Mouse (Mus musculus): ENCODE measurements around the gene Nfyc. TPM values are rescaled to one million over a fixed set of nuclear protein-coding genes. Genes with fewer than 3 reads are reported as not detected.

Nfyc gene
- polyA plus RNA-seq, 1 experiment from 2014 or later = 83.1 TPM

DNA sequence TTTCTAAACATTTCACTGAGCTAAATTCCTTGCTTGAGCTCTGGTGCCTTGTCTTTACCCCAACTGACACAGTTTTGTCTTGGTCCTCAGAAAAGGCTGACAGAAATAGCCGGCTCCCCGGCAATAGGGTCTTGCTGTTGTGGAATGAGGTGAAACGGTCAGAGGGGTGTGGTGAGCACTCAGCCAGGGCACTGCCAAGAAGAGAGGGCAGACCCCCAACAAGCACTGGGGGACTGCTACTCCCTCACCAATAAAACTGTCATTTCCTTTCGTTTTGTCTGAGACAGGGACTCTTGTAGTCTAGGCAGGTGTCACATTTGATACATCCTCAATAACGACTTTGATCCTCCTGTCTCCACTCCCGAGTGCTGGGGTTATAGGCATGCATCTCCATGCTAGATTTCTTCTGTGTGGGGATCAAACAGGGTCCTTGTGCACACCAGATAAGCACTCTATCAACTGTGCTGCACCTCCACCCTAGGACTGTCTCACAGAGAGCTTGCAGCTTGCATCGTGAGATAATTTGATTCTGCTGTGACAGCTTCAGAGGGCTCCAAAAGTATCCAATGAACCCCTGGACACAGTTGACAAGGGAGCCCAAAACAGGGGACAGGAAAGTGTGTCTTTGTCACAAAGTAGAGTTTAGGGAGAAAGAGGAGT, 13.2 kb upstream of the Nfyc start:
- Histone ChIP-seq H3K4me3 (ENCODE audit: low read depth, low read length) (no peak overlapping the region), H3K27ac (ENCODE audit: low read depth, low read length) (peak overlapping the region; percentile 17; the same call in 1 of the 2 replicates), H3K4me1 (replicated peaks; ENCODE audit: control insufficient read depth, insufficient read depth, low read length) (peaks cover 18% of the 10 kb centered on the region), H3K27me3 (replicated peaks; ENCODE audit: control insufficient read depth, insufficient read depth, low read length) (peaks cover 11% of the 10 kb centered on the region), H3K9me3 (ENCODE audit: control insufficient read depth, low read length) (no peaks in the 10 kb centered on the region), H3K36me3 (ENCODE audit: control insufficient read depth, insufficient read depth, low read length) (no peaks in the 10 kb centered on the region), H3K9ac (ENCODE audit: low read depth, low read length) (no peak overlapping the region), H3K4me2 (peak overlapping the region; percentile 46)
- DNase-seq (ENCODE audit: low spot score) = no peak
- WGBS = 26% methylated on average over 7 of the region's 7 CpGs
- ATAC-seq (replicated peaks; ENCODE audit: low FRiP score) = peak; percentile 97

DNA sequence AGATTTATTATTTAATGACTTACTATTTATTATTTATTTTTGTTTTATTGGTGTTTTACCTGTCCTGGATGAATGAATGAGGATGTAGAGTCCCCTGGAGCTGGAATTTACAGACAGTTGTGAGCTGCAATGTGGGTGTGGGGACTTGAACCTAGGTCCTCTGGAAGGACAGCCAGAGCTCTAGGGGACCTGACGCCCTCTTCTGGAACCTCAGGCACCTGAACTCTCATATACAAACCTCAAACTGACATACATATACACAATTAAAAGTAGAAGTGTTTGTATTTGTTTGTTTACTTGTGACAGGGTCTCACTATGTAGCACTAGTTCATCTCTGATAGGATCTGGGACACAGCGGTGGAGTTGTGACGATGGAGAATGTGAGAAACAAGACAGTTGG, 10.0 kb upstream of the Nfyc start:
- Histone ChIP-seq H3K9me3 (ENCODE audit: control insufficient read depth, low read length) (no peaks in the 10 kb centered on the region), H3K27me3 (replicated peaks; ENCODE audit: control insufficient read depth, insufficient read depth, low read length) (no peaks in the 10 kb centered on the region), H3K27ac (ENCODE audit: low read depth, low read length) (no peak overlapping the region), H3K36me3 (ENCODE audit: control insufficient read depth, insufficient read depth, low read length) (no peaks in the 10 kb centered on the region), H3K4me2 (no peak overlapping the region), H3K4me1 (replicated peaks; ENCODE audit: control insufficient read depth, insufficient read depth, low read length) (peaks cover 18% of the 10 kb centered on the region), H3K4me3 (ENCODE audit: low read depth, low read length) (no peak overlapping the region), H3K9ac (ENCODE audit: low read depth, low read length) (no peak overlapping the region)
- WGBS = 75% methylated on average over 3 of the region's 3 CpGs
- ATAC-seq (replicated peaks; ENCODE audit: low FRiP score) (no peak), DNase-seq (ENCODE audit: low spot score) (no peak)

- Histone ChIP-seq H3K27ac (ENCODE audit: low read depth, low read length) (no peak overlapping the region), H3K9ac (ENCODE audit: low read depth, low read length) (no peak overlapping the region), H3K9me3 (ENCODE audit: control insufficient read depth, low read length) (no peaks in the 10 kb centered on the region), H3K4me2 (no peak overlapping the region), H3K27me3 (replicated peaks; ENCODE audit: control insufficient read depth, insufficient read depth, low read length) (no peaks in the 10 kb centered on the region), H3K36me3 (ENCODE audit: control insufficient read depth, insufficient read depth, low read length) (no peaks in the 10 kb centered on the region), H3K4me3 (ENCODE audit: low read depth, low read length) (no peak overlapping the region), H3K4me1 (replicated peaks; ENCODE audit: control insufficient read depth, insufficient read depth, low read length) (no peaks in the 10 kb centered on the region)
- DNase-seq (ENCODE audit: low spot score) = no peak
- WGBS = 63% methylated on average over 5 of the region's 5 CpGs
- no peak for ATAC-seq (replicated peaks; ENCODE audit: low FRiP score)
Observed at GRCm38 (mm10) chr4:120830767-120831166, 605 bp downstream of the Nfyc start.

DNA sequence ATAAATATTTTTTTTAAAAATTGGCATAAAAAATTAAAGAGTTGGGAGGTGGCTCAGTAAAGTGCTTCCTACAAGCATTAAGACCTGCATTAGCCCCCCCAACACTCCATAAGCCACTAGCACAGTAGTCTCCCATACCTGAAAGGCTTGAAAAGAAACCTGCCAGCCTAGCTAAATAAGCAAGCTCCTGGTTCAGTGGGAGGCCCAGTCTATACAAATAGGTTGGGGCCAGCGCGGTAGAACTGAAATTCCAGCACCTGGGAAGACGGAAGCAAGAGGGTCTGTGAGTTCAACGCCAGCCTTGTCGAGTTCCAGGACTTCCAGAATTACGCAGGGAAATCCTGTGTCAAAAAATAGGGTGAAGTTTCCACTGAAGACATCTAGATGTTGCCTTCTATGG, 5.0 kb downstream of the Nfyc start:
- no peaks in the 10 kb centered on the region; the same call in 1 of the 2 replicates for H3K36me3 ChIP-seq (ENCODE audit: control insufficient read depth, insufficient read depth, low read length)
- peak overlapping the region; percentile 93 for H3K4me2 ChIP-seq
- peak overlapping the region; percentile 98; the same call in 1 of the 2 replicates for H3K27ac ChIP-seq (ENCODE audit: low read depth, low read length)
- no peak overlapping the region; the same call in 1 of the 2 replicates for H3K4me3 ChIP-seq (ENCODE audit: low read depth, low read length)
- H3K27me3 ChIP-seq (replicated peaks; ENCODE audit: control insufficient read depth, insufficient read depth, low read length) = no peaks in the 10 kb centered on the region
- H3K4me1 ChIP-seq (replicated peaks; ENCODE audit: control insufficient read depth, insufficient read depth, low read length) = peaks cover 12% of the 10 kb centered on the region
- H3K9ac ChIP-seq (ENCODE audit: low read depth, low read length) = no peak overlapping the region; the same call in 1 of the 2 replicates
- H3K9me3 ChIP-seq (ENCODE audit: control insufficient read depth, low read length) = no peaks in the 10 kb centered on the region
- no peak for DNase-seq (ENCODE audit: low spot score)
- 90% methylated on average over 6 of the region's 6 CpGs for WGBS
- no peak for ATAC-seq (replicated peaks; ENCODE audit: low FRiP score)

DNA sequence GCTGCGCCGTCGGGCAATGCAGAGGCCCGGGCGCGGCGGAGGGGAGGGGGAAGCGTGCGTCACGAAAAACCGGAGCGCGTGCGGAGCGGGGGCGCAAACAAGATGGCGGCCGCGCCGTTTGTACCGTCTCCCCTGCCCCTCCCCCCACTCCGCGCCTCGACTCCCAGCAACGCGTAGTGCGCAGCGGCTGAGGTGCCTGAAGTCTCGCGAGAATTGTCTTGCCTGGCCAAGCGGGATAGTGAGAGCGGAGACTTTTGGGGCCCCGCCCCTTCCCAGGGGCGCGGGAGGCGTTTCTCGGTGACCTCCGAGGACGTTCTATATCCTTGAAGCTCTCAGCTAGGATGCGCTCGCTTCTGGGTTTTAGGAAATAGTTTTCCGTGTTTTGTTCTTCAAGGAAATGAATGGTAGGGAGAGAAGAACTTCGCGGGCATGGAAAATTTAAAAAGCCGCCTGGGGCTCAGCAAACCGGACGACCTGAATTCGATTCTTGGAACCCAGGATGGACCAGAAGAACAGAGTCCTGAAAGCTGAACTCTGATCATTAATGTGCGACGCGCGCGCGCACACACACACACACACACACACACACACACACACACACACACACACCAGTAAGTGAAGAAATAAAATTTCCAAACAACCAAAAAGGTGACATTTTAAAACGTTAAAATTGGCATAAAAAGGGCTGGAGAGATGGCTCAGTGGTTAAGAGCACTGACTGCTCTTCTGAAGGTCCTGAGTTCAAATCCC, 5.6 kb downstream of the Nfyc start:
- DNase-seq (ENCODE audit: low spot score) = peak; percentile 98
- H3K9ac ChIP-seq (ENCODE audit: low read depth, low read length) = peak overlapping the region; percentile 95
- WGBS = under 1% methylated on average over 51 of the region's 55 CpGs
- H3K36me3 ChIP-seq (ENCODE audit: control insufficient read depth, insufficient read depth, low read length) = no peaks in the 10 kb centered on the region; the same call in 1 of the 2 replicates
- H3K27ac ChIP-seq (ENCODE audit: low read depth, low read length) = peak overlapping the region; percentile 98
- peak overlapping the region; percentile 93 for H3K4me2 ChIP-seq
- peak overlapping the region; percentile 69 for H3K4me3 ChIP-seq (ENCODE audit: low read depth, low read length)
- H3K27me3 ChIP-seq (replicated peaks; ENCODE audit: control insufficient read depth, insufficient read depth, low read length) = no peaks in the 10 kb centered on the region
- no peaks in the 10 kb centered on the region for H3K9me3 ChIP-seq (ENCODE audit: control insufficient read depth, low read length)
- peak; percentile 96 for ATAC-seq (replicated peaks; ENCODE audit: low FRiP score)
- H3K4me1 ChIP-seq (replicated peaks; ENCODE audit: control insufficient read depth, insufficient read depth, low read length) = peaks cover 12% of the 10 kb centered on the region

DNA sequence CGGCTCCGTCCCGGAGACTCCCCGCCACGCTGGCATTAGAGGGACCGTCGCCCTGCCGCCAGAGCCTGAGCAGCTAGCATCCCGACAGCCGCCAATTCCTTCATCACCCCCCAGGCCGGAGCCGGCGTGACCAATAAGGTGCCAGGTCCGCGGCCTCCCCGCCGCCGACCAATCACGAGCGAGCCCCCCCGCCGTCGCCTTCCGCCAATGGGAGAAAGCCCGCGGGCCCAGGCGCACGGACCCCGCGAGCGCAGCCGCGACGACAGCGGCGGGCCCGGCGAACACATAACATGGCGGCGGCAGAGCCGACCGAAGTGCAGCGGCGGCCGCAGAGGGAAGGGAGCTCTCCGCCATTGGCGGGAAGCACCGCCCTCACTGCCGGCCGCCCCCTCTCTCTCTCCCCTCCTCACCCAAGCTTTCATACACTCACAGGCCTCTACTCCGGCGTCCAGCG, 6.2 kb downstream of the Nfyc start:
- H3K9me3 ChIP-seq (ENCODE audit: control insufficient read depth, low read length) = no peaks in the 10 kb centered on the region
- peak overlapping the region; percentile 98 for H3K27ac ChIP-seq (ENCODE audit: low read depth, low read length)
- peak overlapping the region; percentile 95 for H3K9ac ChIP-seq (ENCODE audit: low read depth, low read length)
- peak overlapping the region; percentile 93 for H3K4me2 ChIP-seq
- H3K4me3 ChIP-seq (ENCODE audit: low read depth, low read length) = peak overlapping the region; percentile 69
- DNase-seq (ENCODE audit: low spot score) (peak; percentile 91), ATAC-seq (replicated peaks; ENCODE audit: low FRiP score) (peak; percentile 94)
- H3K36me3 ChIP-seq (ENCODE audit: control insufficient read depth, insufficient read depth, low read length) = no peaks in the 10 kb centered on the region; the same call in 1 of the 2 replicates
- 1% methylated on average over 48 of the region's 53 CpGs for WGBS
- peaks cover 12% of the 10 kb centered on the region for H3K4me1 ChIP-seq (replicated peaks; ENCODE audit: control insufficient read depth, insufficient read depth, low read length)
- no peaks in the 10 kb centered on the region for H3K27me3 ChIP-seq (replicated peaks; ENCODE audit: control insufficient read depth, insufficient read depth, low read length)

- Histone ChIP-seq H3K27me3 (replicated peaks; ENCODE audit: control insufficient read depth, insufficient read depth, low read length) (no peaks in the 10 kb centered on the region), H3K4me1 (replicated peaks; ENCODE audit: control insufficient read depth, insufficient read depth, low read length) (peaks cover 20% of the 10 kb centered on the region), H3K9me3 (ENCODE audit: control insufficient read depth, low read length) (no peaks in the 10 kb centered on the region), H3K4me2 (no peak overlapping the region), H3K36me3 (ENCODE audit: control insufficient read depth, insufficient read depth, low read length) (no peaks in the 10 kb centered on the region; the same call in 1 of the 2 replicates), H3K4me3 (ENCODE audit: low read depth, low read length) (no peak overlapping the region), H3K27ac (ENCODE audit: low read depth, low read length) (no peak overlapping the region), H3K9ac (ENCODE audit: low read depth, low read length) (no peak overlapping the region)
- no peak for DNase-seq (ENCODE audit: low spot score)
- no peak for ATAC-seq (replicated peaks; ENCODE audit: low FRiP score)
- WGBS = 86% methylated on average over 2 of the region's 2 CpGs
Observed at GRCm38 (mm10) chr4:120822191-120822911, 9.0 kb downstream of the Nfyc start.

- no peak for ATAC-seq (replicated peaks; ENCODE audit: low FRiP score)
- Histone ChIP-seq H3K4me2 (no peak overlapping the region), H3K27me3 (replicated peaks; ENCODE audit: control insufficient read depth, insufficient read depth, low read length) (no peaks in the 10 kb centered on the region), H3K36me3 (ENCODE audit: control insufficient read depth, insufficient read depth, low read length) (no peaks in the 10 kb centered on the region; the same call in 1 of the 2 replicates), H3K4me3 (ENCODE audit: low read depth, low read length) (no peak overlapping the region), H3K4me1 (replicated peaks; ENCODE audit: control insufficient read depth, insufficient read depth, low read length) (peaks cover 32% of the 10 kb centered on the region), H3K9me3 (ENCODE audit: control insufficient read depth, low read length) (no peaks in the 10 kb centered on the region), H3K9ac (ENCODE audit: low read depth, low read length) (no peak overlapping the region), H3K27ac (ENCODE audit: low read depth, low read length) (no peak overlapping the region)
- WGBS = 82% methylated on average over 2 of the region's 2 CpGs
- DNase-seq (ENCODE audit: low spot score) = no peak
Observed at GRCm38 (mm10) chr4:120819871-120820270, 11.5 kb downstream of the Nfyc start.
